7 mouse cellular contexts compared by ENCODE assay signal in the genomic region with DNA sequence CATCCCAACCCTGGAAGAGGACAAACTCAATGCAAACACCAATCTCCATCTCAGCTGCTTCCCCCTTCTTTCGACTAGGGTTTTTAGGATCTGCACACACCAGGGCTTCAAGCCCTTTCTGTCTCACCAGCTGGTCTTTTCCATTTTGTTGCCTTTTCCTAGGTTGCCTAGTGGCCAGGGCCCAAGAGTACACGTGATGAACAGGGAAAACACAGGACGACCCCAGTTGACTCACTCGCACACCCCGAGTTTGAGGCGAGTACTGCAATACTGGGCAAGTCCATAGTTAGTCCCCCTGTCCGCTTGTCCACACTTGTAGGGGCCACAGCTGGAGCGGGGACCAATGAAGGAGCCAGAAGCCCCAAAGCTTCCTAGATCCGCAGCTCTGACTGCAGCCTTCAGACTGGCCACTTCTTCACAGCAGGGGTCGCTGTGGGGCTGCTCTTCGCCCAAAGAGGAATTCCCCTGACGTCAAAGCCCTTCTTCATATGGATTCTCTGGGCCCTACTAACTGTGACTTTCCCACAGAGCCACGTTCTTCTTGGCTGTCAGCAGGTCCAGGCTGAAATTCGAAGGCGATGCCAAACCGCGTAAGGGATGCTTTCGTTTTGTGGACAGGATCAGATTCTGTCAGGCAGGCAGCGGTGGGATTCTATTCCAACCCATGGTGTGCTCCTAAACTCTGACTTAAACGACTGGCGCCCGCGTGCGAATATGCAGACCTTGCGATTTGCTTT. TPM values are rescaled to one million over a fixed set of nuclear protein-coding genes. Genes with fewer than 3 reads are reported as not detected.
DNase-seq lines count a peak whose midpoint lies in the region; ATAC-seq lines count a peak whose summit lies in the region.
"Not testable (repeated sequence)": the region's sequence is repeated elsewhere in the genome, so short reads cannot be mapped to it uniquely, and the experiment has no call there.

A gene (plus strand): TSS at position 687 of the 737 bp plus-strand sequence.

- H3K4me3 ChIP-seq in embryonic facial prominence, embryonic 11.5 days (ENCODE audit: low read depth, low read length); heart, embryonic 11.5 days (ENCODE audit: low read depth, low read length): not testable (repeated sequence)
- H3K4me3 ChIP-seq in limb, embryonic 13.5 days: peak within 1 kb of the TSS; percentile 20

- H3K9ac ChIP-seq in embryonic facial prominence, embryonic 11.5 days (replicated peaks; ENCODE audit: low read length); heart, embryonic 11.5 days (ENCODE audit: low read depth, low read length); limb, embryonic 13.5 days: not testable (repeated sequence)

- not testable (repeated sequence) for H3K27ac ChIP-seq in embryonic facial prominence, embryonic 11.5 days (replicated peaks; ENCODE audit: low read depth, low read length); heart, embryonic 11.5 days (ENCODE audit: low read depth, low read length); limb, embryonic 13.5 days

- peak; percentile 56 for DNase-seq in adrenal gland, postnatal 14 days
- peak; percentile 50 for DNase-seq in embryonic facial prominence, embryonic 11.5 days (ENCODE audit: low spot score)
- peak; percentile 51 for DNase-seq in kidney, adult 18-20 months
- peak; percentile 32 for DNase-seq in mesoderm, embryonic 11.5 days (ENCODE audit: low read depth, low spot score)
- peak; percentile 14 to 18 for DNase-seq in right cerebral cortex, adult 2 months (ENCODE audit: low spot score in 2 of 2)

- peak; percentile 54 for ATAC-seq in embryonic facial prominence, embryonic 11.5 days (replicated peaks; ENCODE audit: insufficient number of reproducible peaks, low FRiP score, low TSS enrichment, low read depth)
- ATAC-seq in heart, embryonic 11.5 days (replicated peaks; ENCODE audit: insufficient number of reproducible peaks, low FRiP score, low TSS enrichment): not testable (repeated sequence)
- peak; percentile 30; the same call in 1 of the 2 replicates for ATAC-seq in limb, embryonic 13.5 days (ENCODE audit: low FRiP score, low read depth)

- H3K4me2 ChIP-seq in embryonic facial prominence, embryonic 11.5 days (ENCODE audit: low read depth, low read length): not testable (repeated sequence)
- H3K4me2 ChIP-seq in heart, embryonic 11.5 days: peak within 1 kb of the TSS; percentile 32
- peak within 1 kb of the TSS; percentile 45 for H3K4me2 ChIP-seq in limb, embryonic 13.5 days (replicated peaks)

- not testable (repeated sequence) for H3K36me3 ChIP-seq in embryonic facial prominence, embryonic 11.5 days (replicated peaks; ENCODE audit: control insufficient read depth, insufficient read depth, low read depth, low read length); heart, embryonic 11.5 days (ENCODE audit: control insufficient read depth, insufficient read depth, low read length); limb, embryonic 13.5 days

- WGBS in embryonic facial prominence, embryonic 11.5 days: 16% methylated on average over 18 of the region's 25 CpGs
- 11% methylated on average over 18 of the region's 25 CpGs for WGBS in heart, embryonic 11.5 days (ENCODE audit: insufficient replicate concordance)
- WGBS in limb, embryonic 13.5 days: 19% methylated on average over 18 of the region's 25 CpGs

- H3K4me1 ChIP-seq in embryonic facial prominence, embryonic 11.5 days (ENCODE audit: control insufficient read depth, insufficient read depth, low read length); heart, embryonic 11.5 days (ENCODE audit: control insufficient read depth, insufficient read depth, low read length); limb, embryonic 13.5 days: not testable (repeated sequence)

- H3K9me3 ChIP-seq in embryonic facial prominence, embryonic 11.5 days (replicated peaks; ENCODE audit: control insufficient read depth, low read length); heart, embryonic 11.5 days (replicated peaks; ENCODE audit: control insufficient read depth, low read length); limb, embryonic 13.5 days: not testable (repeated sequence)

- H3K27me3 ChIP-seq in embryonic facial prominence, embryonic 11.5 days (ENCODE audit: control insufficient read depth, insufficient read depth, low read length); heart, embryonic 11.5 days (ENCODE audit: control insufficient read depth, insufficient read depth, low read length): not testable (repeated sequence)
- peaks cover 21% of the 10 kb centered on the region for H3K27me3 ChIP-seq in limb, embryonic 13.5 days

RNA-seq across cellular contexts. Expression of the gene that starts here (rescaled TPM):
- not detected in 2 replicates for total RNA-seq in adrenal gland, postnatal 14 days (2021)
- polyA plus RNA-seq in embryonic facial prominence, embryonic 11.5 days (2014; fragmentation: Nextera tagmentation; extraction: Ambion mirVana): not detected in 2 replicates
- not detected in 2 replicates for polyA plus RNA-seq in heart, embryonic 11.5 days (2014; fragmentation: Nextera tagmentation; extraction: Ambion mirVana)
- not detected in 2 replicates for polyA plus RNA-seq in limb, embryonic 13.5 days (2015; fragmentation: Nextera tagmentation; extraction: Ambion mirVana)

Comparison
In these comparisons a context has a peak if more than half of its experiments do, and no peak if none do; other contexts are left out.
1. Peak in DNase-seq in adrenal gland, postnatal 14 days; RNA of the gene not detected or under 1 TPM.
2. Peak in DNase-seq and ATAC-seq in embryonic facial prominence, embryonic 11.5 days; RNA of the gene not detected or under 1 TPM.
3. Peak in ATAC-seq, H3K4me3 ChIP-seq and H3K4me2 ChIP-seq in limb, embryonic 13.5 days; RNA of the gene not detected or under 1 TPM.